Mouse (Mus musculus) embryo, embryonic 9.5 days (tissue): ENCODE measurements at regions not wholly inside any gene's neighbourhood (a gene's known extent, or its start where the extent isn't known, plus 50 kb on each side); places are given as distances from the start of the nearest gene placed in this dataset.

Experiments used
- DNase-seq: peaks from one replicate; pipeline ENCODE4 v3.0.0-alpha.2; 2017; ENCODE audit errors: extremely low spot score

DNA sequence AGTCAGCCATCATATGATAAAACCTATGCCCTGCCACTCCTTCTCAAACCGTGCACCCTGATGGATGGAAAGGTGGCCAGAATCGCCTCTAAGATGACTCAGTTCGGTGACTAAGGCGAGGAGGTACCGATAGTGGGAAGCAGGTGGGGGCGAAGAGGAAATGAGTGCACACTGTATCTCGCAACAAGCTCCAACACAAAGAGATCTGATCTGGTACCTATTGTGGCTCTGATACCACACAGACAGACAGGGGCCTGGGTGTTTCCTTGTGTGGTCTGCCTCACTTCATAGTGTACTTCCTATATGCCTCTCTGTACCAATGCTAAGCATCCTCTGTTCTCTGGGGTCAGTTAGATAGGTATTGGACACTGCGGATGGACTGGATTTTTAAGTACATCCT is 178.0 kb upstream of the Lpp start:
- no peak for DNase-seq

DNA sequence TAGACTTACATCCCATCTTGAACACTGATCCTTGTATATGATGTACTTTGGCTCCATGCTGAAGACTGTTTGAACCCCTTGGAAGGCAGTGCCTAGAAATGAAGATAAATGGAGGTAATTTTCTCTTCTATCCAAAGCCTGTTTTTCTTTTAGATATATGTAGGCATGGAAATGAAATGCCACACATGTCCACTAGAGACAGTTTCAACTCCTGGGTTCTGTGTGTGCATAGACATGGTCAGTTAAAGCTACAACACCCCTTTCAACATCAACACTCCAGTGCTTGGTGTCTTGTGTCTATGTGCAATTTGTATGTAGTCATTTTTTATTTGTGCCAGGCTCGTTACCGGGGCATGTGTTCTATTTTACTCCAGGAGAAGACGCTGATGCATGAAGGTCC is 179.7 kb upstream of the Lpp start:
- no peak for DNase-seq

DNA sequence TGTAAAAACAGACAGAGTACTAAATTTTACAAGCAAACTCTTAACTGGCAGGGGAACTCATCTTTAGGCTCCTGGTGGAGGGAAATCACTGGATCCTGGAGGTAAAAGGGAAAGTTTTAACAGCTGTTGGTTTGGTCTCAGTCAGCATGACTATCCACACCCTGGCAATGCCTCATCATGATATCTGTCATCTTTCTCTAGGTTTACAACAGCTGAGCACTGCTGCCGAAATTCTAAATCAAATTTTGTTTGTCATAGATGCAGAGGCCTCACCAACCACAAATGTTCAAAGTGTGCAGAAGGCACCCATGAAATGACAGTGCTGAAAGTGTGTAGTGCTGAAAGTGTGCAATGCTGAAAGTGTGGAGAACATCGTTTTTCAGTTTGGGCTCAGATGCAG is 180.6 kb upstream of the Lpp start:
- no peak for DNase-seq

DNA sequence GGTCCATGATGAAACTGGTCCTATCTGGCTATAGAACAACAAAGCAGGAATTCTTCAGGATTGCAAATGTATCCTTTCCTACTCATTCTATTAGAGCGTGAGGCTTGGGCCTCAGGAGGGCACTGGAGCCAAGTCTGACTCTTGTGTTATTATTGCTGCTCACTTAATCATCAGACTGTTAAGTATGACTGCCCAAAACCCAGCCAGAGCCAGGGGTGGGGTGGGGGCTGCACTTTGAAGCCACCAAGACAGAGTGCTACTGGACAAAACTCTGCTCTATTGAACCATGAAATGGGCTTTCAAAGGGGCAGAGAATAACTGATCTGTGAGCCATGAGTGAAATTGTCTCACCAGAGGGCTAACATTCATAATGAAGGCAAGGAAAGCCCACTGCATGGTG is 181.7 kb upstream of the Lpp start:
- no peak for DNase-seq

DNA sequence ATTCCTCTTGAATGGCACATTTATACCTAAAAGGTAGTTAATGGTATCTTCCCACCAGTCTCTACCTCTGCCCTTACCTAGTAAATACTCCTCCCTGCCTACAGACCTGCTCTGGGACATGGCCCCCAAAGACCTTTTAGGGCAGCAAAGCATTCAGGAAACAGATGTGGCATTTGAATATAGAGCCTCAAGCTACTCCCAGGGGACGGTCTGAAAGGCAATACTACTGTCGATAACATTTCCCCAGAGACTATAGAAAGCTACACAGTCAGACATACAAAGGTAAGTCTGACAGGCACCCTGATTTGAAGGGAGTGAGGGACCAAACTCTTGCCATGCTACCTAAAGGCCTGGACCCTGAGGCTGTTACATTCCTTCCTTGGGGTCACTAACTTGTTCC is 184.4 kb upstream of the Lpp start:
- DNase-seq, result no peak

DNA sequence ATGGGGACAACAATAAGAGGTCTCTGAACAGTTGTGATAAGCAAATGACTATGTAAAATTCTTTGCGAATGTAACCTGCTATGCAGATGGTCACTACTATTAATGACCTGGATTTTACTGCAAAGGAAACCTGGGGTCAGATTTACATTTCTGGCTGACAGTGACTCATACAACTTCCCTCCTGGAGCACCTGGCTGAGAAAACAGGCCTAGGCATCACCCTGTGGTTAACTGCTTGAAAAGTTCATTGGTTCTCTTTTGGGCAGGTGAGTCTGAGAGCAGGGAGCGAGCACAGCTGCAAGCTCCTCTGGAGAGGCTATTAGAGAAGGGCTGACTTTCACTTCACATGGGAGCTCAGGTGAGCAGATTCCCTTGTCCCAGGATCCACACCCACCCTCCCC is 185.2 kb upstream of the Lpp start:
- DNase-seq, result no peak

DNA sequence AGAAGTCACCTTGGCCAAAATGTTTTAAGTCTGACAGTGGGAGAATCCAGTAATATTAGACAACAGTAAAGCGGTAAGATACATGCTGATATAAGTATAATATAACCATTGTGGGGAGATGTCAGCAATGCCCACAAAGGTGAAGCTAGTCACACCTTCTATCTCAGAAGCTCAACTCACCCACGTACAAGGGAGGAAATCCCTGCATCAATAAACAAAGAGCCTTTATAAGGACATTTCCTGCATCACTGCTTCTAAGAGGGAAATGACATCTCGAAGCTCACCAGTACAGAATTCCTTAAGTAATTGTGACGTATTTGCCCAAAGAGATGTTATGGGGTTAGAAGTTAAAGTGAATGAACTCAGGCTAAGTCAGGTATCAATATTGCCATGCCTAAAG is 186.3 kb upstream of the Lpp start:
- no peak for DNase-seq

DNA sequence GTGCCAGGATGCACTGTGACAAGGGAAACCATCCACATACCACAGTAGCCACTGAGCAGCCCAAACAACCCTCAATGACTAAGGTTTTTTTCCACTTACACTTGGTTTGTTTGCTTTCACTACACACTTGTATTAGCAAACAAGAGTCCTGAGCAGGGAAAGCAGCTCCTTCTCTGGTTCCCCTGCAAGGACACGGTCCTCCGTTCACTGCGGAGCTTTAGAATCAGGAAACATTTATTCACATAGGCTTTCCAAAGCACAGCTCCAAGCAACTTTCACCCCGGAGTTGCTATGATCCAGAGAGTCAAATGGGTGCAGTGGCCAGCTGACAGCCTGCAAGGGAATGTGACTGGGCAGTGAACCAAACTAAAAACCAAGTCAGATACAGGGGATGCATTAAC is 186.8 kb upstream of the Lpp start:
- DNase-seq, result no peak

DNA sequence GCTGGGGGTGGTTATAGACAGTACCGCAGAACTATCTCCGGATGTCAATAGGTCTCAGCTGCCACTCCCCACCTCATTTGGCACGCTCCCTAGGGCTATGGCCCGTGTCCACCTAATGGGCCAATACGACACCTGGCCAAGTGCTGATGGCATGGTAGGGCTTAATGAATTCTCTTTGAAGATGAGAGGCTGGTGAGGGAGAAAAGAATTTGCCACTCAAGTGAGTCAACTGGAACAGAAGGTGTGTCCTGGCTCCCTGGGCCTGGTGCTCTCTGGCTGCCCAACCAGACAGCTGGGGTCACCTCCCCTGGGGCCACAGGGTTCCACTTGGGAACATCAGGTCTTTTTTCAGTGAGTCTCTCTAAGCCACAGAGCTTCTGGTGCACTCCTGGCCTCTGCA is 187.7 kb upstream of the Lpp start:
- no peak for DNase-seq

DNA sequence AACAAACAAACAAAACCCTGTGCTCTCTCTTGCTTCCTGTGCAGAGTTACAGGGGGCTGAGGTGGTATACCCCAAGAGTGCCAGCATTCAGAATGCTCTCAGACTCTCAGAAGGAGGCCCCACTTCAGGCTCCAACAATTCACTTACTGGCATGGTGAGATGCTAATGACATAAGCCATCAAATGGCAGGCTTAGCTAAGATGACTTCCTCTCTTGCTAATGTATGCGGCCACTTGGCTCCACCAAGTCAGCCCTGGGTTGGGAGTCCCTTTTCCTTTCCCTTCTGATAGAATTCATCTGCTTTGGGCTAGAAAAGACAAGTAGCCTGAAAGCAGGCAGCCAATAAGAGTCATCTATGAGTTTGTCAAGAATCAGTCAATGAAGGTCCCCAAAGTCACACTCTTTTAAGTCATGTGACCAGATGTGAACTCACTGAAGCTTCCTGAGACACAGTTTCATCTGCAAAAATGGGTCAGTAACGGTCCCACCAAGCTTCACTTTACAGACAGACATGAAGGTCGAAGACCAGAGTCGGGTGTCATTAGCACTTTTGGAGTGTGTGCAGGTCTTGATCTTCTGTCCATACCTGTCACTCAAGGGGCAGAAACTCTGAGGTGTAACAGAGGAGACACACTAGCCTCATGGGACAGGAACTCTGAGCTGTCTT is 189.1 kb upstream of the Lpp start:
- no peak for DNase-seq

DNA sequence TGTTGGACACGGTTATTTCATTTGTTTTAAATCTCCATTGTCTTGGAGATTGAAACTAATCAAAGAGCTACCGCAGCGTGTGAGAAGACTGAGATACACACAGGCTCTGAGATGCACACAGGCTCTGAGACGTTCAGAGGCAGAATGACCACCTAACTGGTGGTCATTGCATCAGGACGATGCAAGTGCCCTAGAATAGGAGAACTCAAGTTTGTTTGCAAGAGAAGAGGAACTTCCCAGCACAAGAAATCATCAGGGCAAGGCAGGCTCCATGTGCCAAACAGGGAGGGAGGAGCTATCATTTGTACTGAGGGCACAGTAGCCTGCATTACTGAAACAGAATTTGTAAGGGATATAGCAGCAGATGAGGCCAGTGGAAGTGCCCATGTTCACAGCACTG is 190.7 kb upstream of the Lpp start:
- no peak for DNase-seq

DNA sequence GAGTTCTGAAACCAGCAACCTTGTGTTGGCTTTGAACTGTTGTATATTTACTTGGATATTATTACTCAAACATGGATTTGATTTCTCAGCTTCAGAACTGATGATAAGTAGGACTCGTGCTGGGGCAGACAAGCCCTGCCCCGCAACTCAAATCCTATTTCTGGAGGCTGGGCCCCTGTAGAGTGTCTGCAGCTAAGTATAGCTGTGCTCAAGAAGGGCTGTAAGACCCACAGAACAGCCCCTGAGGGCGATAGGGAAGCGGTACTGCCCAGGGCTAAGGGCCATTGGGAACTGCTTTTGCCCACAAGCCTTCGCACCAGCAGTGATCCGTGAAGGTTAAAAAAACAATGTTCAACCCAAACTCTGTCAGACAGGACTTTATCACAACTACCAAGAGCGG is 191.9 kb upstream of the Lpp start:
- no peak for DNase-seq

DNA sequence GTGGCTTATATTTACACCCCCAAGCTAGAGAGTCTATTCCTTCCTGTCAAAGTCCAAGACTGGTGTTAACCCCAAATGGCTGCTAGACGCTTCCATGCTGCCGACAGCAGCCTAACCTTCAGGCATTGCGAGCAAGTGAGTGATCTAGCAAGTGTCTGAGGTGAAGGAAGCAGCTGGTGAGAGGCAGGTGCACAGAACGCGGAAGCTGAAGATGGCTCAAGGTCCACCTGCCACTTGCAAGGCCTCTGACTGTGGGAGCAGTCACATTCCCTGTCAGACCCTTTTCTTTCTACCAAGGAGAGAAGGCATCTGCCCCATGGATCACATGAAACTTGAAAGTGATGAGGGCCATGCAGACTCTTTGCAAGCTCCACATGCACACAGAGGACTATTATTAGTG is 193.1 kb upstream of the Lpp start:
- no peak for DNase-seq

DNA sequence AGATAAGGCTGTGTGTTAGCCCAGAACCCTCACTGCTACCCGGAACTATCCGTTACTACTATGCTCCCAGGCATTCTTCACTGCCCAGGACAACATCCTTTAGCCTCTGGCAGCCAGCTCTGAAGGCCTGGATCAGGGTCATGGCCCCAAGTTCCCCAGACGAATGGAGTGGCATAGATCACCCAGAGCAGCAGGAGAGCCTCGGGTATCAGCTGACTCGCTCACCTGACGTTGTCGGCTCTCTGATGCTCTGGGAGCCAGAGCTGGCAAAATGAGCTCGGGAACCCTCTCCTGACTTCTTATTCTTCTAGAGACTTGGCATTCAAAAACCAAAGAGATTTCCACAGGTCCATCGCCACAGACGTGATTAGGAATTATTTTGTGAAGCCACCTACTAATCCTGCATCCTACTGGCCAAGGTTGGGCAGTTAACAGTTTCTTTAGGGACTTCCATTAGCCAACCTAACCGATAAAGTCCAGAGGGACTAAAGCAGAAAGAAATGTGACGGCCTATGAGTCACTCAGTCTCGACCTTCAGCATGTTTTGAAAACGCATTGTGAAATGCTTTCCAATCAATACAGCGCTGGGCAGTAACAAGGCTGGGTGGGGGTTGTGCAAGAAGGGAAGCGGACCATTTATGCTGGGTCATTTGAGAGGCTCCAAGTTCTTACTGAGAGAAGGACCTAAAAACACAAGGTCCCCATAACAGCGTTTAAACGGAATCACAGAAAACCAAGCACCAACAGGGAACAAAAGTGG is 193.7 kb upstream of the Lpp start:
- DNase-seq, result no peak

DNA sequence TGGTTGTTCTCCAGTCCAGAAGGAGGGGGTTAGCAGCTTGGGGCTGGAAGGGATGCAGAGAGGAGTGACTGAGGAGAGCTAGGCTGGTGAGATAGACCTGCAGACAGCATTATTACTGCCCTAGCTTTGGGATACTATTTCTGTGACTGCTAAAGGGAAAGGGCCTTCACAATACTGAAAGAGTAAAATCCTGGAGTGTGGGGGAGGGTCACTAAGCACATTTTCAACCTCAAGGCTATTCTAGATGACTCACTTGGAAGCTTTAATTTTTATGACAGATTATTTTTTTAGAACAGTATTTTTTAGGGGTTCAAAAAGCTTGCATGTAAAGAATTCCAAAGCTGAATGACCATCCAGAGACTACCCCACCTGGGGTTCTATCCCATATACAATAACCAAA is 195.0 kb upstream of the Lpp start:
- DNase-seq, result no peak

DNA sequence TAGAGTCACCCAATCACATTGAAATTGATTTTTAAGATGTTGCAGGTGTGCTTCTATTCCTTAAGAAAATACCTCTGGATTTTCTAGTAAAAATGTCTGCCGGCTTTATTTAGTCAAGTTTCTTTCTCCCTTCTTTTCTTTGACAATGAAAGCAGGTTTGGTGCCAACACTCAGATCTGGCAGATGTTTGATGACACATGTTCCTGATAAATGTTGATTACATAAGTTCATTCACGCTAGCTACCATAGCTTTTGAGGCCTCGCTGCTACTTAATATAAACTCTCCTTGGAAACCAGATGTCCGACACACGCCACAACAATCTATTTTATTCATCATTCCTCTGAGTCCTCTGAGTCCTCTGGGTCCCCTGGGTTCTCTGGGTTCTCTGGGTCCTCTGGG is 195.7 kb upstream of the Lpp start:
- DNase-seq, result no peak

DNA sequence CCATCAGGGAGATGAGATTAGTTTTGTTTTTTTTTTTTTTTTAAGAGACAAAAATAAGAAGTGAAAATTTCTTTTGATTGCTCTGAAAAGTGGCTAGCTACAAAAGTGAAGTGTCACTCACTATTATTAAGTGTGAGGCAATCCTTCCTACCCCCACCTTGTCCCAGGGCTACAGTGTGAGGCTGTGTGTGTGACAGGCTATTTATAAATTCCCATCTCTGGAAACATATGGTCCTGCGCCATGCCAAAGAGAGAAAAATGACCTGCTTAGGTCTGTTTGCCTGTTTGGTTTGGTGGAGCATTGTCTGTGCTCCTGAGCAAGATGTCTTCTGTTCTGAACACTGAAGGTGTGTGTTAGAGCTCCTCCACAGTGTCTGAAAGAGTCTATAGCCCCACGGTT is 199.4 kb upstream of the Lpp start:
- DNase-seq, result no peak

DNA sequence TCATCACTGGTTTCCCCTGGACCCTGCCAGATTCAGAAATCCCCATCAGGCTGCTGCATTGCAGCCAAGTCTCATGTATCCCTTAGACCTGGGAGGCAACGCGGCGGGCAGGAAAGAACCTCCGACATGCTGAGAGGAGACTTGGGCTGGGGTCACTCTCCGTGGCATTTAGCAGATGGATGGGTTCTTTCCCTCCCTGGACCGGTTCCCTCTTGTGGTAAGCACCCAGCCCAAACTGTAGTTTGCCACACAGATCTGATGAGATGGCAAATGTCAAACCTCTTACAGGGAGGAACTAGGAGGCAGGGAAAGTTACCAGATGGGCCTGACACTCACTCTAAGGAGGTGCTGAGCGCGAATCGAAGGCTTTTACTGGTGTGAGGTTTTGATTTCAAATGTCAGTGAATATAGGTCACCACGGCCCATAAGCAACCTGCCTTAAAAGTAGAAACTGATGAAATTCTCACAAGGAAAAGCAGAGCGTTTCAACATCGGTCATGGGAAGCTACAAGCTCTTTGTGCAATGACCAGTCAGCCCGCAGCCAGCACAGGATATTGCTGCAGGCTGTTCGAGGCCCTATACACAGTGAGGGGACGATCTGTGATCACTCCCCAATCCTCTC is 199.9 kb upstream of the Lpp start:
- no peak for DNase-seq

DNA sequence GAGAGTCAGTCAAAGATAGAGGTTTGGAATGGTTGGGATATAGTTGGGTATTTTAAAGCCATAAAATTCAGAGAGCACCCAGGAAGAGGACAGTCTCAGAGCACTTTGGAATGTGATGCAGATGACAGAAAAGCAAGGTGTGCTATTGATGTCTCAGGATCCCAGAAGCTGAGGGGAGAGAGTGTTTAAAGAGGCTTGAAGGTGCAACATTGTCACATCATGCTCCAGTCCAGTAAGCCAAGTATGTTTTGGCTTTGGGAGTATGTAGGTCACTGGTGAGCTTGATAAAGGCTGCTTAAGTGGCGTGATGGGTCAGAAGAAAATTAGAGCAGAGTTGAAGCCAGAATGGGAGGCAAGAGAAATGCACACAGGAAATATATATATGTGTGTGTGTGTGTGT is 201.3 kb upstream of the Lpp start:
- no peak for DNase-seq

DNA sequence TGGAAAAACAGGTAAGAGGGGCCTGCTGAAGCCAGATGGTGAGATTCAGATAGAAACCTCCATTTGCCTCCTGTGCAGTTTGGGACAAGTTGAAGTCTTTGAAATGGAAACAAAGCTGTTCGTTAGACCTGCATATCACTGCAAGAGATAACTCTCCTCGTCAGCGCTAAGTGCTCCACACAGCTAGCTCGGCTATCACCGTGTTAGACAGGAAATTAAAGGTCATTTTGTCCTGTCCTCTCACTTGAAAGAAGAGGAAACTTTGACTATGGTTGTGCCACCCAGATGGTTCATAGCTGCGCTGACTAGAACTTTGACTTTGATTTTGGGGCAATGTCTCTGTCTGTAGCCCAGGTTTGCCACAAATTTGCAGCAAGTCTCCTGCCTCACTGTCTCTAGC is 198.5 kb upstream of the Bcl6 start:
- no peak for DNase-seq

DNA sequence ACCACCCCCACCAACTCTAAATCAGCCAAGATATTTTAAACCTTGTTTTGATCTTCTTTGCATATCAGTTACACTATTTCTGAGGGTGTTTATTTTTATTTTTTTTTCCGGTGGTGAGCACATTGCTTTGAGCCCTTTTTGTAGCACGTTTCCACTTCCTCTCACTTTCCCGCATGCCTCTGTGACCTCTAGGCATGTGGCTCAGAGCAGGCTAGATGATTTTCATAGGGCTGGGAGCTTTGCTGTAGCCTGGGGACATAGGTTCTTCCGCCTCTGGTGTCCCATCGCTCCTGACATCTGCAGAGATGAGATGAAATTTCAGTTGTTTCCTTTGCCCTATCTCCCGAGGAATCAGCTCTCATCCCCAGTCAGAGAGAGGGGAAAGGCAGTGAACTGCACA is 197.3 kb upstream of the Bcl6 start:
- no peak for DNase-seq

DNA sequence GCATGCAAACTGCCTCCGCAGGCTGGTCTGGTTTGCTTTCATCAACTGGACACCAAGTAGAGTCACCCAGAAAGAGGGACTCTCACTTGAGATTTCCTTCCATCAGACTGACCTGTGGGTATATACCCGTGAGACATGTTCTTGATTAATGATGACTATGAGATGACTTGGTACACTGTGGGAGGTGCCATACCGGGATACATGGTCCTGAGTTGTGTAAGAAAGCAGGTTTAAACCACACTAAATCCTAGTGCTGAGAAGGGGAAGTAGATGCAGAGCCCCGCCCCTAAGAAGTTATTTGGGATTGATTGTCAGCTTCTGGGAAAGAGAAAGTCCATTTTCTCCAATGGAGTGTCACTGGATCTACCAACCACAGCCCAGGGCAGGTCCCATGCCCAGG is 196.2 kb upstream of the Bcl6 start:
- DNase-seq, result no peak

DNA sequence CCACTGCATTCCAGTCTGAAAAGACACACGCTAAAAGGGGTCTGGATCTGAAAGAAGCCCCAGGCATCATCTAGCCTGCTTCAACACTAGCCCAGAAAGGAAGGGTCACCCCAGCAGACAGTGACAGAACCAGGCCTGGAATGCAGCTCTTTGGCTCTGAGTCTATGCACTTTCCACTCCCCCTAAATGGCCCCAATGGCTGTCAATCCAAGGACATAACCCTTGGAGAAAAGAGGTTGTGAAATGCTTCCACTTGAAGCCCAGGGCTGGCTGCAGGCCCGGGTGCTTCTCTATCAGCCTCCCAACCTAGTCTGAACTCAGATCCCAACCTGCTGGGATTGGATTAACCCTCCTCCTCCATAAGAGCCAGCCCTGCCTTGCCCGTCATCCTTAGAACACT is 194.6 kb upstream of the Bcl6 start:
- no peak for DNase-seq

DNA sequence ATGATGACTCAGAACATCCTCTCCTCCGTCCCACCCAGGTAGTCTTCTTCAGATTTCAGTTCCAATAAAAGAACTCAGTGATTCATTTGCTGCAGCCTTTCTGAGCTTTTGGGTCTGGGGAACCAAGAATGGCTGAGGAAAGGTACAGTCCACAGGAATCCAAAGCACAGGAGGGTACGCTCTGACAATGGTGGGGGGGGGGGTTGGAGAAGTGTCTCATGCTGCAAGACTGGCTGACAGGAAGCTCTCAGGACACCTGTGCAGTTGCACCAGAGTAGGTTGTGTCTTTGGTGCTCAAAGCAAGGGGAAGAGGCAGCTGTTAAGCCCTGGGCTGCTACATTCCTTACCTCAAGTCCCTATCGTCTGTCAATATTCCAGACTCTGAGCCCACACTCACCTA is 192.7 kb upstream of the Bcl6 start:
- no peak for DNase-seq
